Mouse (Mus musculus) hindbrain, postnatal 0 days (tissue): ENCODE data around the gene Arhgap9. TPM values are rescaled to one million over a fixed set of nuclear protein-coding genes. Genes with fewer than 3 reads are reported as not detected.

Experiments
- ATAC-seq: fragments of 200-750 bp; cut with Nextera tagmentation; 2 replicates; pipeline ENCODE4 v1.8.0; 2017; ENCODE audit warnings: mild to moderate bottlenecking, moderate TSS enrichment, moderate library complexity
- DNase-seq: peaks from one replicate; pipeline ENCODE4 v3.0.0-alpha.2; 2015; ENCODE audit warnings: low spot score
- H3K27ac ChIP-seq: fragments of 300-500 bp; sonication (generic); 2 replicates; pipeline ENCODE4 v1.5.1; 2014; ENCODE audit warnings: mild to moderate bottlenecking
- H3K27me3 ChIP-seq: fragments of 300-500 bp; sonication (generic); 2 replicates; pipeline ENCODE4 v1.6.1; 2014; ENCODE audit warnings: low read length, mixed read lengths; ENCODE audit not compliant: insufficient read depth
- H3K36me3 ChIP-seq: fragments of 300-500 bp; sonication (generic); 2 replicates; pipeline ENCODE4 v1.6.1; 2014; ENCODE audit warnings: low read length, mixed read lengths; ENCODE audit not compliant: insufficient read depth
- H3K4me1 ChIP-seq: fragments of 300-500 bp; sonication (generic); 2 replicates; pipeline ENCODE4 v1.6.1; 2014; ENCODE audit warnings: antibody characterized with exemption, low read length, mixed read lengths; ENCODE audit not compliant: insufficient read depth
- H3K4me2 ChIP-seq: fragments of 300-500 bp; sonication (generic); 2 replicates; pipeline ENCODE4 v1.6.1; 2014; ENCODE audit warnings: low read depth, mild to moderate bottlenecking, low read length, moderate library complexity, mixed read lengths
- H3K4me3 ChIP-seq: fragments of 300-500 bp; sonication (generic); 2 replicates; pipeline ENCODE4 v1.5.1; 2014; ENCODE audit warnings: low read length
- H3K9ac ChIP-seq: fragments of 300-500 bp; sonication (generic); replicated peaks from 2 replicates; pipeline ENCODE4 v1.6.1; 2014; ENCODE audit warnings: mild to moderate bottlenecking, low read length, moderate library complexity, mixed read lengths
- H3K9me3 ChIP-seq: fragments of 300-500 bp; sonication (generic); 2 replicates; pipeline ENCODE4 v1.6.1; 2016; ENCODE audit warnings: low read length, mixed read lengths
- CTCF ChIP-seq: IDR thresholded peaks from 2 replicates; pipeline ENCODE4 v1.5.1; 2016; ENCODE audit warnings: antibody characterized with exemption, control low read depth, low read depth
- WGBS: fragments of 180-500 bp; shearing (Covaris S2); extraction: QIAGEN DNeasy Blood & Tissue Kit; methylation state at CpG from one replicate; pipeline ENCODE4 v1.1.7; 2014; 5-methylcytosine and 5-hydroxymethylcytosine counted together
- polyA plus RNA-seq: library from polyadenylated mRNA; unstranded; fragments of >200 nt; fragmentation: Nextera tagmentation; extraction: Ambion mirVana; gene quantifications from 2 replicates; pipeline ENCODE4 v1.2.1, GENCODE M21; 2015
- total RNA-seq: library from RNA; depleted of rRNA; stranded (reverse); fragments of >200 nt; gene quantifications from 2 replicates; pipeline ENCODE4 v1.2.3, GENCODE M21; 2014; rRNA removed

Gene Arhgap9
- total and polyA plus RNA-seq, 2 experiments from 2014 or later, result 1.2 to 1.5 TPM

DNA sequence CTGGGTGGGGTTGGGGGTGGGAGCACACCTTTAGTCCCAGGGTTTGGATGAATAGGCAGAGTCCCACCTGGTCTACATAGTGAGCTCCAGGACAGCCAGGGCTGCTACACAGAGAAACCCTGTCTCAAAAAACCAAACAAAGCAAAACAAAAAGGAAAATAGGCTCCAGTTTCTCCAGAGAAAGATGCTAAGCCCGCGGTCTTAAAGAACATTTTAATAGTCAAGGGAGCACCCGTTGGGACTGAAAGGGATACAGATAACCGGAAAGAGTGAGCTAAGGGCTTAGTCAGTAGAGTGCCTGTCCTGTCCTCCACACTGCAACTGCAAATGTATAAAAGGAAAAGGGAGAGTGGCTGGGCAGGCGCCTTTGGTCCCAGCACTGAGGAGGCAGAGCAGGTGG lies 45.4 kb downstream of the Arhgap9 start:
- no peak overlapping the region for H3K4me3 ChIP-seq
- no peak overlapping the region for H3K4me2 ChIP-seq
- DNase-seq, result no peak
- no peaks in the 10 kb centered on the region for H3K27me3 ChIP-seq
- WGBS, result 65% methylated on average over 5 of the region's 5 CpGs
- ATAC-seq, result no peak
- no peaks in the 10 kb centered on the region for H3K9me3 ChIP-seq
- no peak overlapping the region for H3K9ac ChIP-seq
- TF ChIP-seq CTCF, result no peak
- no peak overlapping the region for H3K27ac ChIP-seq
- no peaks in the 10 kb centered on the region for H3K4me1 ChIP-seq
- H3K36me3 ChIP-seq, result no peaks in the 10 kb centered on the region

DNA sequence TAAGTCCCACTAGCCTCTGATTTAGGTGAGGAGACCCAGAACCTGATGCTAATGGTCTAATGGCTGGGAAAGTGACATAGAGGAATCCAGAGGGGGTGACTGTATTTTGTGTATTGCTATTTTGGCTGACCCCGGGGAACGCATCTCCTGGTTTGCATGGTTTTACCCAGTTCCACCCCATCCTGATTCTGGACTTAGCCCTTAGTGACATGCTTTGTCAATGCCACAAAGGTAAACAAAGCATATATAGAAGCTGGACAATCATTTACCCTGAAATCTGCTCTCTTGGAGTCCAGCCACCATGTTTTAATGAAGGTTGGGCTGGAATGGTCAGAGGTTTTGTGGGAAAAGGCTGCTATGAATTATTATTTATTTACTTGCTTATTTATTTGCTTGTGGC lies 46.5 kb downstream of the Arhgap9 start:
- TF ChIP-seq CTCF, result no peak
- ATAC-seq (no peak), DNase-seq (no peak)
- 72% methylated on average over 2 of the region's 2 CpGs for WGBS
- Histone ChIP-seq H3K4me1 (no peaks in the 10 kb centered on the region), H3K27me3 (no peaks in the 10 kb centered on the region), H3K36me3 (no peaks in the 10 kb centered on the region), H3K4me2 (no peak overlapping the region), H3K4me3 (no peak overlapping the region), H3K27ac (no peak overlapping the region), H3K9ac (no peak overlapping the region), H3K9me3 (no peaks in the 10 kb centered on the region)

DNA sequence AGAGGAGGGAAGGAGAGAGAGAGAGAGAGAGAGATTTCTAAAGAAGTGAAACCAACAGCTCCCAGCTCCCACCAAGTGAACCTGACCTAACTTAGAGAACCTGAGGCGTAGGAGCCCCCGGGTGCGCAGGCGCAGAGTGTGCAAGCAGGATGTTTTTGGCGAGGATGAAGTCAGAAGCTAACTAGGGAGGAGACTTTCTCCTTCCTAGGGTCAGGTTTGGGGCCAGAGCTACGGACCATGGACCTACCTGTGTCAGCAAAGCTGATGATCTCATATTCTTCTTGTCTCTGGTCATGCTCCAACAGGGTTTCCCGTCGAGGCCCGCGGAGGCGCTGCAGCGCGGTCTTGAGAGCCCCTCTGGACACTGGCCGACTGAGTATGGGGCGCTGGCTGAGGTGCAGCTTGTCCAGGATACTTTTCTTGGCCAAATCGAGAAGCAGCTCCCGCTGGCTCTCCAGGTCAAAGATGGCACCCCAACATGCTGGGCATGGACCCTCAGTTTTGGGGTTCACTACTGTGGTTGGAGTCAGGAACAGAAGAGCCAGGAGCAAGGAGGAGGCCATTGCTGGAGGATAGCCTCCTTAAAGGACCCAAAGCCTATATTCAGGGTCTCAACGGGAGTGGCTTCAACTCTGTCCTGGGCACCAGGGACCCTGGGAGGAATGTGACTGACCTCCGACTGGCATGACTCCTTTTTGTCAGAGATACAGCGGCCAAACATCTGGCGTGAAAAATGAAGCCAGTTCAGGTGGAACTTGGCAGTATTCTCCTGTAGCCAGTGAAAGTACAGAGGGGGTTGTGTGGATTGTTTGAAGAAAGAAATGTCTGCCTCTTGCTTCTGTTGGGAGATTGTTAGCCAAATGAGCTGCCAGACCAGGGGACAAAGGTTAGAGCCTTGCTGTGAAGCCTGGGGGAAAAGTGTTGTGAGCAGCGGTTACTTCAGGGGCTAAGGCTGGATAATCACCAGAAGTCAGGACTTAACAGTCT lies 48.4 kb downstream of the Arhgap9 start, which contains the start of gene Inhbc:
Inhbc (minus strand) TSS at position 598 of the 987 bp plus-strand sequence.
- Histone ChIP-seq H3K9ac (no peak within 1 kb of the TSS), H3K4me2 (no peak within 1 kb of the TSS), H3K27ac (no peak within 1 kb of the TSS), H3K9me3 (no peaks in the 10 kb centered on the region), H3K4me1 (no peaks in the 10 kb centered on the region), H3K4me3 (no peak within 1 kb of the TSS), H3K36me3 (no peaks in the 10 kb centered on the region), H3K27me3 (no peaks in the 10 kb centered on the region)
- DNase-seq, result no peak
- WGBS, result 78% methylated on average over 22 of the region's 22 CpGs
- no peak for TF ChIP-seq CTCF
- ATAC-seq, result no peak

DNA sequence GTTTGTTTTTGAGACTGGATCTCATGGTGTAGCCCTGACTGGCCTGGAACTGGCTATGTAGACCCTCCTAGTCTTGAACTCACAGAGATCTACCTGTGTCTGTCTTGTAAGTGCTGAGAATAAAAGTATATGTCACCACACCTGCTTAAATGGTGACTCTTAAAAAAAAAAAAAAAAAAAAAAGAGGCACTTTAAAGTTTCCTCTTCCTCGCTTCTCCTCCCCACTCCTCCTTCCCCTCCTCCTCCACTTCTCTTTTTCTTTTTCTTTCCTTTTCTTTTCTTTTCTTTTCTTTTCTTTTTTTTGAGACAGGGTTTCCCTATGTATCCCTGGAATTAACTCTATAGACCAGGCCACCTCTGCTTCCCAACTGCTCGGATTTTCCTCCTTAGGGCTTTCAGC lies 49.3 kb downstream of the Arhgap9 start:
- Histone ChIP-seq H3K9me3 (no peaks in the 10 kb centered on the region), H3K27ac (no peak overlapping the region), H3K36me3 (no peaks in the 10 kb centered on the region), H3K27me3 (no peaks in the 10 kb centered on the region), H3K9ac (no peak overlapping the region), H3K4me2 (no peak overlapping the region), H3K4me3 (no peak overlapping the region), H3K4me1 (no peaks in the 10 kb centered on the region)
- no peak for TF ChIP-seq CTCF
- ATAC-seq, result no peak
- WGBS, result 72% methylated on average over 2 of the region's 2 CpGs
- DNase-seq, result no peak

DNA sequence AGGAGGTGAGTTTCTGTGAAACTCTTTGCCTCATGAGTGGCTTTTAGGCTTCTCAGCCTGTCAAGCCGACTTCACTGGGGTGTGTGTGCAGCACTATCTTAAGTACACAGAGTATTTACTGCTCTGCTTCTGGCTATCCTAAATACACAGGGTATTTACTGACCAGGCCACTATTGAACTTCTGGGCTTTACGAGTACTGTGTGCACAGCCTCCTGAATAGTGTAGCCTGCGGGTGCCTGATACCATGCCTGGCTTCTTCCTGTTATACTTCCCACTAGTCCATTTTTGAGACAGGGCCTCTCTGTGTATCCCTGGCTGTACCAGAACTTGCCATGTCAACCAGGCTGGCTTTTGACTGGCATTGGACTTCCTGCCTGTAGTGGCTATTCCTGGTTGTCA lies 55.9 kb downstream of the Arhgap9 start:
- TF ChIP-seq CTCF, result no peak
- ATAC-seq, result no peak

More for the DNA sequence above, 55.9 kb downstream of the Arhgap9 start:
- H3K4me2 ChIP-seq, result no peak overlapping the region
- H3K9ac ChIP-seq, result no peak overlapping the region
- no peak overlapping the region for H3K27ac ChIP-seq
- 77% methylated on average over 3 of the region's 3 CpGs for WGBS
- no peak overlapping the region for H3K4me3 ChIP-seq
- no peaks in the 10 kb centered on the region for H3K36me3 ChIP-seq
- DNase-seq, result no peak
- peaks cover 5% of the 10 kb centered on the region; the same call in 1 of the 2 replicates for H3K4me1 ChIP-seq
- no peaks in the 10 kb centered on the region for H3K27me3 ChIP-seq
- H3K9me3 ChIP-seq, result no peaks in the 10 kb centered on the region

Other genes starting within 250 kb of the Arhgap9 start
- 229 and 238 TPM in 2 replicates for gene Agap2, start 246.7 kb upstream of the Arhgap9 start, total RNA-seq
- 4.1 and 4.9 TPM in 2 replicates for gene Agap2, start 246.7 kb upstream of the Arhgap9 start, polyA plus RNA-seq
- gene Os9, start 200.8 kb upstream of the Arhgap9 start, total RNA-seq, result 118 and 119 TPM in 2 replicates
- 128 and 129 TPM in 2 replicates for gene Os9, start 200.8 kb upstream of the Arhgap9 start, polyA plus RNA-seq
- gene B4galnt1, start 156.7 kb upstream of the Arhgap9 start, total RNA-seq, result 111 and 112 TPM in 2 replicates
- 56.7 and 65.3 TPM in 2 replicates for gene B4galnt1, start 156.7 kb upstream of the Arhgap9 start, polyA plus RNA-seq
- gene Slc26a10, start 141.3 kb upstream of the Arhgap9 start, total RNA-seq, result 0.31 TPM in 1 of 2 replicates, not detected in the other
- 0.79 and 1.1 TPM in 2 replicates for gene Slc26a10, start 141.3 kb upstream of the Arhgap9 start, polyA plus RNA-seq
- 61.0 and 65.4 TPM in 2 replicates for gene Arhgef25, start 131.9 kb upstream of the Arhgap9 start, total RNA-seq
- 20.3 and 21.6 TPM in 2 replicates for gene Arhgef25, start 131.9 kb upstream of the Arhgap9 start, polyA plus RNA-seq
- 233 and 240 TPM in 2 replicates for gene Dtx3, start 126.2 kb upstream of the Arhgap9 start, total RNA-seq
- gene Dtx3, start 126.2 kb upstream of the Arhgap9 start, polyA plus RNA-seq, result 170 and 185 TPM in 2 replicates
- gene Pip4k2c, start 110.4 kb upstream of the Arhgap9 start, total RNA-seq, result 18.3 and 22.8 TPM in 2 replicates
- 19.9 and 20.2 TPM in 2 replicates for gene Pip4k2c, start 110.4 kb upstream of the Arhgap9 start, polyA plus RNA-seq
- 231 and 249 TPM in 2 replicates for gene Kif5a, start 58.6 kb upstream of the Arhgap9 start, total RNA-seq
- 98.4 and 103 TPM in 2 replicates for gene Kif5a, start 58.6 kb upstream of the Arhgap9 start, polyA plus RNA-seq
- gene Dctn2, start 55.6 kb upstream of the Arhgap9 start, total RNA-seq, result 314 and 348 TPM in 2 replicates
- gene Dctn2, start 55.6 kb upstream of the Arhgap9 start, polyA plus RNA-seq, result 319 and 323 TPM in 2 replicates
- 8.1 and 11.2 TPM in 2 replicates for gene Mbd6, start 32.9 kb upstream of the Arhgap9 start, total RNA-seq
- gene Mbd6, start 32.9 kb upstream of the Arhgap9 start, polyA plus RNA-seq, result 8.3 and 11.5 TPM in 2 replicates
- 74.4 and 90.4 TPM in 2 replicates for gene Mars, start 10.2 kb upstream of the Arhgap9 start, total RNA-seq
- gene Mars, start 10.2 kb upstream of the Arhgap9 start, polyA plus RNA-seq, result 104 TPM in 2 replicates
- gene Gli1, start 20.0 kb downstream of the Arhgap9 start, total RNA-seq, result 10.9 and 13.0 TPM in 2 replicates
- gene Gli1, start 20.0 kb downstream of the Arhgap9 start, polyA plus RNA-seq, result 2.7 TPM in 2 replicates
- gene Inhbe, start 32.4 kb downstream of the Arhgap9 start, total RNA-seq, result not detected in 2 replicates
- not detected in 2 replicates for gene Inhbe, start 32.4 kb downstream of the Arhgap9 start, polyA plus RNA-seq
- gene Inhbc, start 48.5 kb downstream of the Arhgap9 start, total RNA-seq, result not detected in 2 replicates
- not detected in 2 replicates for gene Inhbc, start 48.5 kb downstream of the Arhgap9 start, polyA plus RNA-seq
- gene R3hdm2, start 58.4 kb downstream of the Arhgap9 start, total RNA-seq, result 47.7 and 60.6 TPM in 2 replicates
- 39.3 and 47.6 TPM in 2 replicates for gene R3hdm2, start 58.4 kb downstream of the Arhgap9 start, polyA plus RNA-seq
- 0.68 and 3.7 TPM in 2 replicates for gene Stac3, start 179.7 kb downstream of the Arhgap9 start, total RNA-seq
- gene Stac3, start 179.7 kb downstream of the Arhgap9 start, polyA plus RNA-seq, result 1.4 and 1.7 TPM in 2 replicates
- gene Ndufa4l2, start 193.0 kb downstream of the Arhgap9 start, total RNA-seq, result 11.0 and 21.9 TPM in 2 replicates
- gene Ndufa4l2, start 193.0 kb downstream of the Arhgap9 start, polyA plus RNA-seq, result 16.7 and 17.4 TPM in 2 replicates
- gene Shmt2, start 200.5 kb downstream of the Arhgap9 start, total RNA-seq, result 66.1 and 91.1 TPM in 2 replicates
- 49.7 and 49.9 TPM in 2 replicates for gene Shmt2, start 200.5 kb downstream of the Arhgap9 start, polyA plus RNA-seq
- 26.0 and 33.5 TPM in 2 replicates for gene Nxph4, start 212.6 kb downstream of the Arhgap9 start, total RNA-seq
- gene Nxph4, start 212.6 kb downstream of the Arhgap9 start, polyA plus RNA-seq, result 134 and 146 TPM in 2 replicates